Mouse (Mus musculus) CH12.LX (cell line): ENCODE results near the gene Bbs1. TPM values are rescaled to one million over a fixed set of nuclear protein-coding genes. Genes with fewer than 3 reads are reported as not detected.

ENCODE experiments used
- DNase-seq: peaks from one replicate; pipeline ENCODE4 v3.0.0-alpha.2; 2013; ENCODE audit errors: extremely low read depth
- H3K27ac ChIP-seq: 2 replicates; pipeline ENCODE4 v1.5.1; 2012; ENCODE audit warnings: low read depth, mild to moderate bottlenecking, control low read depth, moderate library complexity; ENCODE audit not compliant: insufficient read depth
- H3K27me3 ChIP-seq: replicated peaks from 2 replicates; pipeline ENCODE3; 2012; ENCODE audit warnings: inconsistent platforms
- H3K36me3 ChIP-seq, 2 experiments: replicated peaks in 1 of 2; 2 replicates each; pipeline versions ENCODE3 to v1.6.1; 2012; ENCODE audit warnings: inconsistent platforms in 1 of 2, low read length in 1 of 2, mild to moderate bottlenecking in 1 of 2, mixed read lengths in 1 of 2, moderate library complexity in 1 of 2; ENCODE audit not compliant: control insufficient read depth in 1 of 2, insufficient read depth in 1 of 2
- H3K4me1 ChIP-seq, 2 experiments: 2 replicates each; pipeline ENCODE4 v1.6.1; 2012; ENCODE audit warnings: inconsistent platforms in 1 of 2, moderate library complexity in 1 of 2; ENCODE audit not compliant: insufficient read depth in 2 of 2, control insufficient read depth in 1 of 2
- H3K4me2 ChIP-seq: 2 replicates; pipeline ENCODE4 v1.6.1; 2012; ENCODE audit warnings: low read depth, mild to moderate bottlenecking, control low read depth; ENCODE audit not compliant: poor library complexity, insufficient read depth, severe bottlenecking
- H3K4me3 ChIP-seq, 3 experiments: fragments of 150-350 bp in 1 of 3; sonication (generic) in 1 of 3; replicated peaks in 1 of 3; 2 replicates each; pipeline versions ENCODE3 to v1.5.1; 2011 to 2012; ENCODE audit warnings: low read depth in 2 of 3, low read length in 2 of 3, mild to moderate bottlenecking in 2 of 3, moderate library complexity in 2 of 3, control low read depth in 1 of 3, improper control_type of control experiment in 1 of 3, inconsistent platforms in 1 of 3, mixed read lengths in 1 of 3; ENCODE audit not compliant: poor library complexity in 1 of 3
- H3K79me2 ChIP-seq: replicated peaks from 2 replicates; pipeline ENCODE4 v1.6.1; 2012; ENCODE audit warnings: mild to moderate bottlenecking, moderate library complexity; ENCODE audit not compliant: control insufficient read depth, poor library complexity, insufficient read depth, severe bottlenecking; ENCODE audit errors: extremely low read depth
- H3K9ac ChIP-seq: 2 replicates; pipeline ENCODE4 v1.6.1; 2012; ENCODE audit warnings: low read depth, mild to moderate bottlenecking, control low read depth, moderate library complexity; ENCODE audit not compliant: insufficient read depth
- H3K9me3 ChIP-seq: replicated peaks from 2 replicates; pipeline ENCODE3; 2012; ENCODE audit warnings: low read length, inconsistent platforms, mixed read lengths
- CHD1 ChIP-seq: IDR thresholded peaks from 2 replicates; pipeline ENCODE4 v1.6.1; 2012; ENCODE audit warnings: low read depth, low read length, improper control_type of control experiment, inconsistent platforms
- CTCF ChIP-seq, 2 experiments: IDR thresholded peaks in 1 of 2; conservative IDR thresholded peaks in 1 of 2; 2 replicates each; pipeline ENCODE4 v1.5.1; 2011 to 2012; ENCODE audit warnings: low read depth in 2 of 2, low read length in 2 of 2, improper control_type of control experiment in 1 of 2, inconsistent platforms in 1 of 2, mild to moderate bottlenecking in 1 of 2, moderate library complexity in 1 of 2
- E2F4 ChIP-seq: IDR thresholded peaks from 2 replicates; pipeline ENCODE4 v1.6.1; 2011; ENCODE audit warnings: low read depth, low read length, improper control_type of control experiment; ENCODE audit not compliant: insufficient replicate concordance
- GABPA ChIP-seq: IDR thresholded peaks from 2 replicates; pipeline ENCODE4 v1.6.1; 2012; ENCODE audit warnings: low read depth, low read length, improper control_type of control experiment, inconsistent platforms; ENCODE audit not compliant: insufficient replicate concordance
- HCFC1 ChIP-seq: IDR thresholded peaks from 2 replicates; pipeline ENCODE4 v1.6.1; 2012; ENCODE audit warnings: low read depth, mild to moderate bottlenecking, inconsistent platforms, low read length, improper control_type of control experiment
- IRF4 ChIP-seq: IDR thresholded peaks from 2 replicates; pipeline ENCODE4 v1.6.1; 2014; ENCODE audit warnings: low read depth, mild to moderate bottlenecking, inconsistent platforms, low read length, improper control_type of control experiment
- JUND ChIP-seq: conservative IDR thresholded peaks from 2 replicates; pipeline ENCODE4 v1.6.1; 2011; ENCODE audit warnings: low read depth, low read length, improper control_type of control experiment
- MAFK ChIP-seq: IDR thresholded peaks from 2 replicates; pipeline ENCODE4 v1.6.1; 2011; ENCODE audit warnings: low read length, improper control_type of control experiment; ENCODE audit not compliant: insufficient replicate concordance
- MAX ChIP-seq: IDR thresholded peaks from 2 replicates; pipeline ENCODE4 v1.6.1; 2011; ENCODE audit warnings: low read length, improper control_type of control experiment
- MAZ ChIP-seq: IDR thresholded peaks from 2 replicates; pipeline ENCODE4 v1.6.1; 2012; ENCODE audit warnings: low read depth, mild to moderate bottlenecking, inconsistent platforms, low read length, improper control_type of control experiment, moderate library complexity
- MXI1 ChIP-seq: IDR thresholded peaks from 2 replicates; pipeline ENCODE4 v1.6.1; 2011; ENCODE audit warnings: mild to moderate bottlenecking, low read depth, low read length, improper control_type of control experiment
- MYC ChIP-seq: IDR thresholded peaks from 2 replicates; pipeline ENCODE4 v1.6.1; 2011; ENCODE audit warnings: low read depth, mild to moderate bottlenecking, improper control_type of control experiment, low read length
- NELFE ChIP-seq: IDR thresholded peaks from 2 replicates; pipeline ENCODE4 v1.6.1; 2011; ENCODE audit warnings: low read depth, low read length, improper control_type of control experiment
- NRF1 ChIP-seq: IDR thresholded peaks from 2 replicates; pipeline ENCODE4 v1.6.1; 2014; ENCODE audit warnings: low read depth, mild to moderate bottlenecking, inconsistent platforms, low read length, improper control_type of control experiment, moderate library complexity
- PAX5 ChIP-seq: IDR thresholded peaks from 2 replicates; pipeline ENCODE4 v1.6.1; 2012; ENCODE audit warnings: low read length, inconsistent platforms, mixed read lengths
- POLR2AphosphoS2 ChIP-seq: IDR thresholded peaks from 2 replicates; pipeline ENCODE4 v1.6.1; 2011; ENCODE audit warnings: low read depth, low read length, improper control_type of control experiment
- RAD21 ChIP-seq: IDR thresholded peaks from 2 replicates; pipeline ENCODE4 v1.6.1; 2011; ENCODE audit warnings: low read depth, mild to moderate bottlenecking, low read length, improper control_type of control experiment, moderate library complexity
- SIN3A ChIP-seq: IDR thresholded peaks from 2 replicates; pipeline ENCODE4 v1.6.1; 2012; ENCODE audit warnings: low read length, improper control_type of control experiment, inconsistent platforms
- TBP ChIP-seq: conservative IDR thresholded peaks from 2 replicates; pipeline ENCODE4 v1.6.1; 2011; ENCODE audit warnings: low read depth, low read length, improper control_type of control experiment
- USF2 ChIP-seq: conservative IDR thresholded peaks from 2 replicates; pipeline ENCODE4 v1.6.1; 2011; ENCODE audit warnings: low read depth, low read length, improper control_type of control experiment
- ZKSCAN1 ChIP-seq: IDR thresholded peaks from 2 replicates; pipeline ENCODE4 v1.6.1; 2012; ENCODE audit warnings: low read depth, inconsistent platforms, low read length, improper control_type of control experiment, borderline replicate concordance
- ZMIZ1 ChIP-seq: IDR thresholded peaks from 2 replicates; pipeline ENCODE4 v1.6.1; 2012; ENCODE audit warnings: low read depth, mild to moderate bottlenecking, inconsistent platforms, low read length, improper control_type of control experiment
- ZNF384 ChIP-seq: IDR thresholded peaks from 2 replicates; pipeline ENCODE4 v1.6.1; 2012; ENCODE audit warnings: low read depth, low read length, improper control_type of control experiment, inconsistent platforms
- dilution Hi-C: fragments of 300-500 bp; cut with MboI; formaldehyde crosslinking; loops from 2 replicates; pipeline ENCODE4 v1.14.3; 2020; ENCODE audit warnings: low sequenced_read_pairs; ENCODE audit not compliant: extremely low pct_unique_long_range_greater_than_20kb, extremely low pct_ligation_motif_present
- in situ Hi-C: fragments of 300-500 bp; cut with MboI; formaldehyde crosslinking; loops from 3 replicates; pipeline ENCODE4 v1.14.3; 2019; ENCODE audit warnings: low sequenced_read_pairs, low pct_ligation_motif_present, low pct_unique_long_range_greater_than_20kb, mixed read lengths
- polyA plus RNA-seq: library from polyadenylated mRNA; unstranded; fragments of >175 nt; gene quantifications from 2 replicates; pipeline ENCODE4 v1.2.1, GENCODE M21; 2012; ENCODE audit warnings: low read depth; ENCODE audit not compliant: insufficient read length
- total RNA-seq, 2 experiments: library from RNA; depleted of rRNA; stranded (reverse); fragments of 300-350 nt in 1 of 2; fragments of >200 nt in 1 of 2; gene quantifications; 2 replicates each; pipeline ENCODE4 v1.2.3; 2012 to 2014

Gene Bbs1
- total and polyA plus RNA-seq, 3 experiments, result 2.7 to 3.1 (median 2.8) TPM

DNA sequence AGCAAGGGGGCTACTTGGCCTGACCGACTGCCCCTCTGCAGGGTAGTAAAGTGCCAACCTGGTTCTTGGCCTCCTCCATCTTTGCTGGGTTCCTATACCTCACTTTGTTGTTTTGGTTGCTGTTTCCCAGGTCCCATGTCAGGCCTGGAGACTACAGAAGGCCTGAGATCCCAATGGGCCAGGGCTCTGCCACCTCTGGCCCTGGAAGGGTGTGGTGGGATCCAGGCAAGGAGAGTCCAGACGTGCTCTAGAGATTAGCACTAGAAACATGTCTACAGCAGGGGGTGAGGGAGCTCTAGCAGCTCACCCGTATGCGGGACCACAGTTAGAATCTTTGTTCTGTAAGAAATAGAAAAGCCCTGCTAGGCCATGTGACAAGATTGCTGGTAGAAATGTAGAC is 22.5 kb downstream of the Bbs1 start:
- no peak overlapping the region for H3K27ac ChIP-seq
- H3K4me1 ChIP-seq, result peaks cover 17 to 32% of the 10 kb centered on the region in 2 experiments
- peaks cover 18 to 49% of the 10 kb centered on the region in 2 experiments for H3K36me3 ChIP-seq
- no peaks in the 10 kb centered on the region; the same call in 1 of the 2 replicates for H3K79me2 ChIP-seq
- no peak for TF ChIP-seq ZKSCAN1
- dilution Hi-C loops (no loop called here), in situ Hi-C loops (no loop called here)
- no peak for DNase-seq
- H3K4me2 ChIP-seq, result no peak overlapping the region
- H3K9ac ChIP-seq, result no peak overlapping the region
- no peaks in the 10 kb centered on the region for H3K9me3 ChIP-seq
- H3K27me3 ChIP-seq, result no peaks in the 10 kb centered on the region
- no peak overlapping the region for H3K4me3 ChIP-seq

GRCm38 (mm10) chr19:4879324-4879703 is 27.1 kb downstream of the Bbs1 start:
- in situ Hi-C loops (no loop called here), dilution Hi-C loops (no loop called here)
- H3K4me2 ChIP-seq, result peak overlapping the region; percentile 53
- no peaks in the 10 kb centered on the region for H3K9me3 ChIP-seq
- H3K4me1 ChIP-seq, result peaks cover 19 to 40% of the 10 kb centered on the region in 2 experiments
- TF ChIP-seq USF2 (0 out of 2 replicates have a peak, but pooled peaks have one; percentile 14), MXI1 (peak; percentile 59), IRF4 (no peak), MAX (peak; percentile 86), SIN3A (no peak), MYC (peak; percentile 72)
- H3K79me2 ChIP-seq, result no peaks in the 10 kb centered on the region; the same call in 1 of the 2 replicates
- H3K27ac ChIP-seq, result no peak overlapping the region
- peak; percentile 14 for DNase-seq
- peak overlapping the region; percentile 57 for H3K9ac ChIP-seq
- H3K36me3 ChIP-seq, result peaks cover 18 to 41% of the 10 kb centered on the region in 2 experiments
- H3K27me3 ChIP-seq, result peaks cover 26% of the 10 kb centered on the region
- peak overlapping the region; percentile 84 to 97 (median 84) for H3K4me3 ChIP-seq

GRCm38 (mm10) chr19:4878405-4879323 is 27.8 kb downstream of the Bbs1 start, which contains the start of gene Zdhhc24:
Gene Zdhhc24 (plus strand): TSS chr19:4878668.
- Histone ChIP-seq H3K36me3 (peaks cover 18 to 35% of the 10 kb centered on the region in 2 experiments), H3K4me2 (peak within 1 kb of the TSS; percentile 69), H3K27me3 (peaks cover 31% of the 10 kb centered on the region), H3K4me3 (peak within 1 kb of the TSS; percentile 84 to 97 (median 84)), H3K79me2 (no peaks in the 10 kb centered on the region; the same call in 1 of the 2 replicates), H3K27ac (no peak within 1 kb of the TSS), H3K4me1 (peaks cover 19 to 40% of the 10 kb centered on the region in 2 experiments), H3K9me3 (no peaks in the 10 kb centered on the region), H3K9ac (peak within 1 kb of the TSS; percentile 57)
- peak; percentile 95 for DNase-seq
- dilution Hi-C loops (no loop called here), in situ Hi-C loops (no loop called here)
- peak; percentile 55 for TF ChIP-seq MXI1
- peak; percentile 77 for TF ChIP-seq SIN3A
- peak; percentile 52 for TF ChIP-seq MAZ
- no peak for TF ChIP-seq ZNF384
- no peak for TF ChIP-seq MAFK
- peak; percentile 69 for TF ChIP-seq HCFC1
- TF ChIP-seq ZMIZ1, result peak; percentile 61
- no peak for TF ChIP-seq GABPA
- TF ChIP-seq MAX, result peak; percentile 81
- no peak for TF ChIP-seq CHD1
- TF ChIP-seq NRF1, result peak; percentile 75
- no peak for TF ChIP-seq CTCF (conservative IDR thresholded peaks at IDR 0.05 in 1 of 2, IDR thresholded peaks at IDR 0.05 in 1 of 2; ENCODE audit: low read depth in 2 of 2, low read length in 2 of 2)
- TF ChIP-seq POLR2AphosphoS2, result 0 out of 2 replicates have a peak, but pooled peaks have one; percentile 27
- TF ChIP-seq RAD21, result no peak
- peak; percentile 82 for TF ChIP-seq TBP
- no peak for TF ChIP-seq USF2
- TF ChIP-seq JUND, result no peak
- peak; percentile 83; the same call in 1 of the 2 replicates for TF ChIP-seq E2F4
- no peak for TF ChIP-seq PAX5
- TF ChIP-seq NELFE, result peak; percentile 87
